Mouse (Mus musculus) left cerebral cortex, postnatal 4 days (tissue): ENCODE measurements around the gene Tnks2. TPM values are rescaled to one million over a fixed set of nuclear protein-coding genes. Genes with fewer than 3 reads are reported as not detected.
"Not testable (repeated sequence)": the region's sequence is repeated elsewhere in the genome, so short reads cannot be mapped to it uniquely, and the experiment has no call there.

Experiments used
- DNase-seq: peaks from one replicate; pipeline ENCODE4 v3.0.0-alpha.2; 2022
- intact Hi-C: fragments of 180-260 bp; cut with DNase I; formaldehyde crosslinking; loops from one replicate; pipeline ENCODE4 v1.15.1; 2025
- total RNA-seq, 2 experiments: library from RNA; stranded (reverse); gene quantifications; 2 replicates each; pipeline ENCODE4 v1.2.3; 2021

The Tnks2 gene
- total RNA-seq, 2 experiments from 2014 or later, result 146 to 148 TPM

DNA sequence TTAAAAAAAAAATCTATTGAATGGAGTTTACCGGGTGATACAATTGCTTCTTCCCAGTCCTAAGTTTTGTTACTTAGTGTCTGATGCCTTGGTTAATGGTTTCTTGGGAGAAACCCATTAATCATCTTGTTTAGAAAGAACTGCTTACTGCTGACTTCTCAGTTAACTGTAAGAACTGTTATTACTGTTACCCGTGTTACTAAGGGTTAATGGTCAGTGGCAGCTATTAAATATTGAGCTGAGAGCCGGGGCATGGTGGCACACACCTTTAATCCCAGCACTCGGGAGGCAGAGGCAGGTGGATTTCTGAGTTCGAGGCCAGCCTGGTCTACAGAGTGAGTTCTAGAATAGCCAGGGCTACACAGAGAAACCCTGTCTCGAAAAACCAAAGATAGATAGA is 12.7 kb upstream of the Tnks2 start:
- intact Hi-C loops, DNase-seq: not testable (repeated sequence)

DNA sequence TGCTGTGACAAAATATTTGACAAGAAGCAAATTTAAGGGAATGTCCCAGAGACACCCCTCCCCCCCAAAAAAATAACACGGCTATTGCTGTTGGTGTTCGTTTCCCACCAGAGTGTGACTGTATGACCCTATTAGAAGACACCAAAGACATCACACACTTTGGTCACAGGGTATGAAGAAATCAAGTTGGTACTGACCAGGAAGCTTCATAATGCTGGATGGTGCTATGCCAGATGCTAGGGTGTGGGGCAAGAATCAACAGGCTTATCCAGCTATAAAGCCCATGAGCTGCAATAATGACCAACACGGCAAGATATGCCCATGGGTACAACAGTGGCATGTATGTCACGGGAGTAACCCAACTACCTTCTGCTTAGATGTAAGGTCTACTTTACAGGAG is 11.3 kb upstream of the Tnks2 start:
- no peak for DNase-seq
- intact Hi-C loops, result no loop called here

DNA sequence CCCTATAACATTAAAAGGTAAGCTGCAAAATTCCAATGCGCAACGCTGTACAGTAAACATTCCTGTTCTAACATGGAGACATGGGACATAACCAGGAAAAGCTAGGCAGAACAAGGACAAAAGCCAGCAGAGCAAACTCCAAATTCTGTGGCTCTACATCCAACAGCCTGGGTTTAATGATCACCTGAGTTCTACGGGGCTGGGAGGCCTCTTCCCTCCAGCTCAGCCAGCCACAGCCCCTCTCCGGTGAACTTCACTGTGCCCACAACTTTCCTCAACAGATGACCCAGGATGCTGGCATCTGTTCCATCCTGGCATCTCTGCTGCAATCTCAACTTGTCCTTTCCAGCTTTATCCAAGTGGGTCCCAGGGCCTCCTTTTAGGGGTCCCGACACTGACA is 6.4 kb upstream of the Tnks2 start:
- intact Hi-C loops, result no loop called here
- no peak for DNase-seq

DNA sequence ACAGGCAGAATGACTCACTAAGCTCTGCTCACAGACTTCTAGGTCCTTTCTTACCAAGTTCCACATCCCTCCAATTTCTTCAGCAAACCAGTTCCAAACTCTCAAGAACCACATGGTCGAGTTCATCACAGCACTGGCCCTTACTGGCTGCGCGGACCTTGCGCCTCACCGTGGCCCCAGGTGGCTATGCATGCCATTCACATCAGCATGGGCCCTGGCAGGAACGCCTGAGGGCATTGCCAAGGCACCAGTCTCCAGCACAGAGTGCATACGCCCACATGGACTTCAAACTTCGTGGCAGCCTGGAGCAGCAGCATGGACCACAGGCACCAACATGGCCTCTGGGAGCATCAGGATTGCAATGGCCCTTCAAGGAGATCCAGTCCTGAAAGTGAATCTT is 5.7 kb upstream of the Tnks2 start:
- DNase-seq, result peak; percentile 61
- intact Hi-C loops, result no loop called here

DNA sequence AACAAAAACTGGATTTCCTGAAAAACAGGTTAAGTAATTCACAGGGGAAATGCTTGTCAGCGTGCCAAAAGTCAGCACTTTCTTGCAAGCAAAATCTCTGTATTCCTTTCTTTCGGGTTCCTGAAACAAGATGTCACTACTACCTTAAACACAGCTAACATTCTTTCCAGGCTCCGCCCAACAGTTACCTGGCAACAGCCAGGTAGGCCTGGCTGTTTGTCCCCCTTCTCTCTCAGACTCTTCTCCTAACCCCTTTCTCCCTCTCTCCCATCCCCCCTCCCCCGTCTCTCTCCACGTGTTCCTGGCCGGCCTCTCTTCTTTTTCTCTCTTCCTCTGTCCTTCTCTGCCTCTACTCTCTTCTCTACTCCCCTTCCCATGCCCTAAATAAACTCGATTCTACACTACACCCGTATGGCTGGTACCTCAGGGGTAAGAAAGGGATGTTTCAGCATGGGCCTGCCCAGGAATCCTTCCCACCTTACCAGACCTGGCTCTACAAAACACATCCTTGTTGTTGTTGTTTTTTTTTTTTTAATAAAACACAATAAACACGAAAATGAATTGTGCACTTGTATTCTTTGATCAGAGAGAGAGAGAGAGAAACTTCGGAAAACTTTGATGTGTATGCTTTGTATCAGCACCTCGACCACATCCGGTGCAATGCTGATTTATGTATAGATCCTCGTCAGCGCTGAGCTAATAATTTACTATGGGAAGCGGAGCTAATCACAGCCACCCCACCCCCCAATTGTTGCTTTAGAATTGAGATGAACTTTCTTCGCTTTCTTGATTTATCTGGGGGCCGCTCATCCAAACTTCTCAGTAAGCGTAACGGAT is 863 bp upstream of the Tnks2 start:
- intact Hi-C loops, result no loop called here
- no peak for DNase-seq

DNA sequence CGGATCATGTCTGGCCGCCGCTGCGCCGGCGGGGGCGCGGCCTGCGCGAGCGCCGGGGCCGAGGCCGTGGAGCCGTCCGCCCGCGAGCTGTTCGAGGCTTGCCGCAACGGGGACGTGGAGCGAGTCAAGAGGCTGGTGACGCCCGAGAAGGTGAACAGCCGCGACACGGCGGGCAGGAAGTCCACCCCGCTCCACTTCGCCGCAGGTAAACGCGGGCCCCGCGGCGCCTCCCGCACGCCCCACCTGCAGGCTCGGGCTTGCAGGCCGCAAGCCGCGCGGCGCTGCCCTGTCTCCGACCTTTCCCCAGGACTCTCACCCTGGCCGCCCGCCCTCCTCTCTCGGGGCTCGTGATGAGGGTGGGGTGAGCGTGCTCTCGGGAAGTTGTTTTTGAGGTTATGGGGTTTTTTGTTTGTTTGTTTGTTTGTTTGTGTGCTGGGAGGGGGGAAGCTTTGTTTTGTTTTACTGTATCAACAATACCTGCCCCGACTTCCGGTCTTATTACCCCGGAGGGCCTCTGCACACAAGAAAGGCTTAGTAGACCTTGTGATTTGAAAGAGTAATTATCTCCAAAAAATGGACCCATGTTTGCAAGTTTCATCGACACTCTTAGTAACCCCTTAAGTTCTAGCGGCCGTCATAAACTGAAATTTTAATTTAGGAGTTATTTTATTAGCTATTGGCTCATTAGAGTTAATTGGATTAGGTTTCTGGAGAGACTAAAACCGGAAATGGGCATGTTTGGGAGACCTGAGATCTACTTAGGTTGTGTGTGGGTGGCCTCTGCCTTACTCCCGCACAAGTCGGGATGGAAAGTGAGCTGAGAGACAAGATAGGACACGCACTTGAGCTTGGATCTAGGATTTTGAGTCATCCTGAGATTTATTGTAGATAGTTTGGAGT is 750 bp downstream of the Tnks2 start:
- intact Hi-C loops, result no loop called here
- DNase-seq, result no peak

DNA sequence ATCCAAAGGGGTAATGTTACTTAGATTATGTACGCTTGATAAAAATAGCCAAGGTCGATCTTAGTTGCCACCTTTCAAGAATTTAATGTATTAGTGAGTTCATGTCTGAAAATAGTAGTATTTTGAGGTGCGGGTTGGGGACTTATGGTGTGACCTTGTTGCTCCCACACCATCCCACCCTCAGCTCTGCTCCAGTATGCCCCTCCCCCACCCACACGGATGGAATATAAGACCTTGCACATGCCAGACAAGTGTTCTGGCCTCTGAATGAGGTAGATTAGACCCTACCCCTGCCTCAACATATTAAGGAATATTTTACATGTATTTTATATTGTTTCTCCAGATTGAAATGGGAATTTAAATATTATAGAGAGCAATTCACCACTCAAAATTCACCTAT is 2.0 kb downstream of the Tnks2 start:
- intact Hi-C loops, result no loop called here
- DNase-seq, result no peak

DNA sequence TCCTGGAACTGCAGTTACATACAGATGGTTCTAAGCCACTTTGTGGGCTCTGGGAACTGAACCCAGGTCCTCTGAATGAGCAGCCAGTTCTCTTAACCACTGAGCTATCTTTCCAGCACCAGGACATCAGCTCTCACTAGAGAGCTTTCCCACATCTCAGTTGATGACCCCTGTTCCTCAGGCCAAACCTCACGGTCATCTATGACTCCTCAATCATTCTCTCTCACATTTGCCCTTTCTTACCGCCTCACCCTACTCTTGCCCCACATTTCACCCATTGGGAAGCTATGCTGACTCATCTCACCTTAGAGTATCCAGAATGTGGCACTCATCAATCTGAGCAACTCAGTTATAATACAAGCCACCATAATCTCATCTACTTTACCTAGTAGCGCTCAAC is 6.3 kb downstream of the Tnks2 start:
- intact Hi-C loops, result no loop called here

DNA sequence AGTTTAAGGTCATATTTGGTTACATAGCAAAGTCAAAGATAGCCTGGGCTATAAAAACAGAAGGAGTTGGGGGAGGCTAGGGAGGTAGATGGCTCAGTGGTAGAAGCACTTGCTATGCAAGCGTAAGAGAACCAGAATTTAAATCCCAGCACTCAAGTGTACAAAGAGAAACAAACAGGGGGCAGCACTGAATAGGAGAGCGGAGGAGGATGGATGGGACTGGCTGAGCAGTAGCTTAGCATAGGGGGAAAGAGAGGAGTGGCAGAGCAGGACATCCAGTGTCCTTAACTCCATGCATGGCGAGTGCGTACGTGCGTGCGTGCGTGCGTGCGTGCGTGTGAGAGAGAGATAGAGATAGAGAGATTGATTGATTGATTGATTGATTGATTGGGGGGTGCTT is 9.8 kb downstream of the Tnks2 start:
- intact Hi-C loops, result no loop called here
- no peak for DNase-seq

More for the DNA sequence above, 6.3 kb downstream of the Tnks2 start:
- no peak for DNase-seq

DNA sequence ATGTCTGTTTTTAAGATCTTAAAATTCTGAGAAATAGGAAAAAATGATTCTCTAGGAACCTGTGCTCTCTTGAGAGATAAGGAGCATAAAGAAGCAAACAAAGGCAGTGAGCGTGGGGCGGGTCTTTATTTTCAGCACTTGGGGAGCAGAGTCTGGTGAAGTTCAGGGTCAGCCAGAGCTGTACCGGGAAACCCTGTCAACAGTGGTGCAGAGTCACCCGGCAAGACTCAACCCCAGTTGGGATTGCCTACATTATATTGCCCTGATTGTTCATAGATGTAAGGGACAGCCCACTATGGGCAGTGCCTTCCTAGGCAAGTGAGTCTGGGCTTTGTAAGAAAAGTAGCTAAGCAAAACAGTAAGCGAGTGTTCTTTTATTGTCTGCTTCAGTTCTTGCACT is 11.9 kb downstream of the Tnks2 start:
- no peak for DNase-seq
- intact Hi-C loops, result loop anchor here (5.0 kb wide), 1 partner anchor 36 kb away; no protein-coding TSS in a partner anchor

DNA sequence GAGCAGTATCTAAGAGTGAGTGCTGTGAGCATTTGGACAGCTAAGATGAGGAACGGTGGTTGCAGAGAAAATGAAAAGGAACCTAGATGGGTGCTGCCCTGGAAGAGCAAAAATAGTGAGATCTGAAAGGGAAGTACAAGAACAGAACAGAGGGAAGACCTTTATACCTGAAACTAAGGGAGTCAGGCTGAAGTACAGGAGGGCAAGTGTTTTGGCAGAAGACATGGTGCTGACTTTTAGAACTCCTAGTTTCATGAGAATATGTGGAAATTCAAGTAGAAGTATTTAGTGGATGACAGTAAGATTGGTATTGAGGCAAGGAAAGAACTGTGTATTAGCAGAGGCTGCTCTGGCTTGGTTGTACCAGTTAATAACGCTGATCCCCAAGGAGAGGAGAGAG is 19.8 kb downstream of the Tnks2 start:
- DNase-seq, result no peak
- intact Hi-C loops, result no loop called here

DNA sequence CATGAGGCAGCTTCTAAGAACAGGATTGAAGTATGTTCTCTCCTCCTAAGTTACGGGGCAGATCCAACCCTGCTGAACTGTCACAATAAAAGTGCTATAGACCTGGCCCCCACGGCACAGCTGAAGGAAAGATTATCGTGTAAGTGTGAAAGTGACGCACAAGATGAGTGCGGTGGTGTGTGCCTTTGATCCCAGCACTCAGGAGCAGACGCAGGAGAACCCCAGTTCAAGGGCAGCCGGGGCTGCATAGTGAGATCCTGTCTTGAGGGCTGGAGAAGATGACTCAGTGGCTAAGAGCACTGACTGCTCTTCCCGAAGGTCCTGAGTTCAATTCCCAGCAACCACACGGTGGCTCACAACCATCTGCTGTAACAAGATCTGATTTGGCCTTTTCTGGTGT is 23.8 kb downstream of the Tnks2 start:
- DNase-seq, result no peak
- intact Hi-C loops, result no loop called here

DNA sequence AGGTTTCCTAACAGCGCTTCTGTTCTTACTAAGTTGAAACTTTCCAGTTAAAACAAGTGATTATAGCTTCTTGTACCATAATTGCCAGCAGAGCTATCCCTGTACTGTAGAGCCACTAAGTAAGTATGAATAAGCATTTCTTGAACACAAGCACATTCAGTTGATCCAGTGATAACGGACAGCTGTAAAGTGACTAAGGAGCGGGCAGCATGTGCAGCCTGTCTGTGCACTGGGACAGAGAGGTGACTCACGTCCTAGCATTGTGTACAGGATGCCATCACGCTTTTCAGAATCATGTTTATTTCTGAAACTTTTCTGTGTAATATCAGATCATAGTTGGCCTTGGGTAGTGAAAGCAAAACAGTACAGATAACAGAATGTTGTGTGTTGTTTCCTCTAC is 26.4 kb downstream of the Tnks2 start:
- intact Hi-C loops, result no loop called here
- no peak for DNase-seq

DNA sequence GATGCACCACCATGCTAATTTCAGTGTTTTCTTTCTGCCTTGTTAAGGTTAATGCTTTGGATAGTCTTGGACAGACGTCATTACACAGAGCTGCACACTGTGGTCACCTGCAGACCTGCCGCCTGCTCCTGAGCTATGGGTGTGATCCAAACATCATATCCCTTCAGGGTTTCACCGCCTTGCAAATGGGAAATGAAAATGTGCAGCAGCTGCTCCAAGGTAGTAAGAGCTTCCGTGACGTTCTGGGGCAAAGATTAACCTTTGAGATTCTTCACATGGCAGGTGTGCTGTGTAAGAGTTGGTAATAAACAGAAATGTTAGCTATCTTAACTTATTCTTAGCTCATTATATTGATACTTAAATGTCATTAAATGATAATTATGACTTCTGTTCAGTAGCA is 31.9 kb downstream of the Tnks2 start:
- intact Hi-C loops, result no loop called here

DNA sequence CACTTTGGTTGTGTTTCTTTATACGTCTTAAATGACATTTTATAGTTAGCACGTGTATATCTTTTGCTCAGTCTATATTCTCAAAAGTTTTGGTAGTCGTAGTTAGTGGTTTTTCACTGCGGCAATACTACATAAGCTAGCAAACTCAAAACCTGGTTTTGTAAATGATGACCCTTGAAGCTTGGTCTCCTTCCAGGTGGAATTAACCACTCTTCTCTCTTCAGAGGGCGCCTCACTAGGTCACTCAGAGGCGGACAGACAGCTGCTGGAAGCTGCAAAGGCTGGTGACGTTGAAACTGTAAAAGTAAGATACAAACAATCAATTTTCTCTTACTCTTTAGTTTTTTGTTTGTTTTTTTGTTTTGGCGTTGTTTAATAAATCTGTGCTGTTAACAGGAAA is 33.4 kb downstream of the Tnks2 start:
- intact Hi-C loops, result no loop called here

More for the DNA sequence above, 31.9 kb downstream of the Tnks2 start:
- DNase-seq, result no peak

DNA sequence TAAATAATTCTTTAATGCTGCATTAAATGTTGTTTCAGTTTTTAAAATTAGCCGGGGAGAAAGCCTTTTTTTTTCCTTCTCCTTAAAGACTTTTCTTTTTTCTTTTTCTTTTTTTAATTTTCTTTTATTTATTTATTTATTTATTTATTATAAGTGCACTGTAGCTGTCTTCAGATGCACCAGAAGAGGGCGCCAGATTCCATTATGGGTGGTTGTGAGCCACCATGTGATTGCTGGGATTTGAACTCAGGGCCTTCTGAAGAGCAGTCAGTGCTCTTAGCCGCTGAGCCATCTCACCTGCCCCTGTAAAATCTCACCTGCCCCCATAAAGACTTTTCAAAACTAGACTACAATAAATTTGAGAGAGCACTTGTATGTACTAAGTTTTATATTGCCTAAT is 34.6 kb downstream of the Tnks2 start:
- intact Hi-C loops, DNase-seq: not testable (repeated sequence)

More for the DNA sequence above, 33.4 kb downstream of the Tnks2 start:
- DNase-seq, result no peak

DNA sequence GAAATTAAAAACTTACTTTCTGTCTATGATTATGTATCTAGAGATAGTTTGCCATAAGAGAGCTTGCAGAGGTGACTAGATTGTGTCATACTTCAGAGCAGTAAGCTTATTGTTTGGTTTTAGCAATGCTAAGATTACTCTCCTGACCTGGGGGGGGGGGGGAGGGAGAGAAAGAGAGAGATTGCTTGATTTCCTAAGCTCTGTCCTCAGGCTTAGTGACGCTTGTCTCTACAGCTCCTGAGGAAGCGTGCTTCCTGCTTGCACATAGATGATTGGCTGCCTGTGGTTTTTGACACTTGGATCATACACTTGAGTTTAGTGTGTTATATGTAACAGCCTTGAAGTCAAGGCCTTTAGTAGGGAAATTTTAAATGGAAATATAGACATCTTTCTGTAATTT is 40.6 kb downstream of the Tnks2 start:
- intact Hi-C loops, result no loop called here
- DNase-seq, result no peak

DNA sequence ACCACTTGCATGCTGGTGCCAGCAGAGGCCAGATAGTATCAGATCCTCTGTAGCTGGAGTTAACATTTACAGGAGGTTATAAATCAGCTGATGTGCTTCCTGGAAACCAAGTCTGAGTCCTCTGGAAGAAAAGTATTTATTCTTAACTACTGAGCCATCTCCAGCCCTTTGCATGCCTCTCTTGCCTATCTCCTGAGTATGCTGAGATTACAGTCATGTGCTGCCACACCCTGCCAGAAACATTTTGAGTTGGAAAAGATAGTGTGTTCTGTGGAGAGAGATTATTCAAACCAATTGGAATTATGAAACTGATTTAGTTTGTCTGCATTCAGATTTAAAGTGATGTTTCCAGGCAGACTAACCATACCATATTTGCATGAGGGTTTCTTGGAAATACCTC is 43.3 kb downstream of the Tnks2 start:
- intact Hi-C loops, result no loop called here
- no peak for DNase-seq

DNA sequence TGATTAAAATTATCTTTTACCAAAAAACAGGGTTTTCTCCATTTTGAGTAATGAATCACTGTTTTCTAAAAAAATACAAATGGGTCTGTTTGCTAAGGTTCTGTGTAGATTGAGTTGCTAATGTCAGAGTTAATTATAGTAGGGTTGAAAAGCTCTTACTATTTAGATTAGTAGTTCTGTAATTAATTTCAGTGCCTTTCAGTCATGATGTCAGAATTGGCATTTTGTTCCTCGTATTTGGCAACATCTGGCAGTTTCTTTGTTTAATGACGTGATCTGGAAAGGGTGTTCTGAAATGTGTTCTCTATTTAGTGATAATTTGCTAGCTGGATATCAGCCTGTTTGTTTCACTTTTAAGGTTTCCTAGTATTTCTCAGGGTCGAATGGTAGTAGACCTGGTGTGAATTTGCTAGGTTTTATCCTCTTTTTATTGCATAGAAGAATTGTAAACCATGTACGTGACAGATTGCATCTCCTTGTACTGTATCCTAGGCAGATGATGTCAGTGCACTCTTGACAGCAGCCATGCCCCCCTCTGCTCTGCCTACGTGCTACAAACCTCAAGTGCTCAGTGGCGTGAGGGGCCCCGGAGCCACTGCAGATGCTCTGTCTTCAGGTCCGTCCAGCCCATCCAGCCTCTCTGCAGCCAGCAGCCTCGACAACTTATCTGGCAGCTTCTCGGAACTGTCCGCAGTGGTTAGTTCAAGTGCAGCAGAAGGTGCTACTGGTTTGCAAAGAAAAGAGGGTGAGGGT is 44.9 kb downstream of the Tnks2 start:
- DNase-seq, result no peak
- intact Hi-C loops, result no loop called here

DNA sequence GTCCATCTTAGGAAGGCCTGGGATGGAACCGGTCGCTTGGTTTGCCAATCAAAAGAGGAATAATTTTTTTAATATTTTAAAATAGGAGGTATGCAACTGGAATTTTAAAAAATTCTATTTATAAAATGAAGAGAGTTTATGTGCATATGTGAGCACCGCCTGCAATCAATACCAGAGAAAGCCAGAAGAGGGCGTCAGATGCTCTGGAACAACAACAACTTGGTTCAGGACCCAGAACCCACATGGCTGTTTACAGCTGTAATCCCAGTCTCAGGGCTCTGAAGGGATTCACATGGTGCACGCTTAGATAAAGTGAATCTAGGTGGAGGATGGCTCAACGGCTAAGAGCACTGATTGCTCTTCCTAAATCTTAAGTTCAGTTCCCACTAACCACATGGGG is 49.1 kb downstream of the Tnks2 start:
- peak; percentile 14 for DNase-seq
- intact Hi-C loops, result loop anchor here (5.0 to 10.0 kb wide), 2 partner anchors 36 to 92 kb away; no protein-coding TSS in a partner anchor

DNA sequence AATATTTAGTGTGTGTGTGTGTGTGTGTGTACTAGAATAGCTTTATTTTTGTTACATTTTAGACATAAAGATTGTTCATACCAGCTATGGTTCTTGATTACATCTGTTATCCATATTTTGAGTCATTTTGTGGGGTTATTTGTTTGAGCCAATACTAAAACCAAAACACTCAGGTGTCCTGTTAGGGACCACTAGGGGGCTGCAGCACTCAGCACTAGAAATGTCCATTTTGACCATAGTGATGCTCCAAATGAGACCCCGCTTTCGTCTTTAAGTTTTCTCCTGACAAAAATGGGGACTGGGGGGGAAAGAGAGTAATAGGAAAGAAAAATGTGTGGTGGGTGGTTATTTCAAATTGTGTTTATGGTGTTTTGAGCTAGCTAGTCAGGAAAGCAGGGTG is 52.3 kb downstream of the Tnks2 start:
- DNase-seq, result no peak
- intact Hi-C loops, result loop anchor here (10.0 kb wide), 1 partner anchor 88 kb away; no protein-coding TSS in a partner anchor
